Mouse (Mus musculus) left cerebral cortex, adult 8-10 months (tissue): ENCODE data around the gene Gm43517. TPM values are rescaled to one million over a fixed set of nuclear protein-coding genes. Genes with fewer than 3 reads are reported as not detected.

Experiments used
- DNase-seq, 2 experiments: peaks; one replicate each; pipeline ENCODE4 v3.0.0; 2022; ENCODE audit warnings: low spot score in 2 of 2
- total RNA-seq, 4 experiments: library from RNA; stranded (reverse); gene quantifications; 2 replicates each; pipeline ENCODE4 v1.2.4; 2022

Gm43517 gene
- 1 to 10 TPM; 5.9 to 7.2 (median 6.5) TPM for total RNA-seq

DNA sequence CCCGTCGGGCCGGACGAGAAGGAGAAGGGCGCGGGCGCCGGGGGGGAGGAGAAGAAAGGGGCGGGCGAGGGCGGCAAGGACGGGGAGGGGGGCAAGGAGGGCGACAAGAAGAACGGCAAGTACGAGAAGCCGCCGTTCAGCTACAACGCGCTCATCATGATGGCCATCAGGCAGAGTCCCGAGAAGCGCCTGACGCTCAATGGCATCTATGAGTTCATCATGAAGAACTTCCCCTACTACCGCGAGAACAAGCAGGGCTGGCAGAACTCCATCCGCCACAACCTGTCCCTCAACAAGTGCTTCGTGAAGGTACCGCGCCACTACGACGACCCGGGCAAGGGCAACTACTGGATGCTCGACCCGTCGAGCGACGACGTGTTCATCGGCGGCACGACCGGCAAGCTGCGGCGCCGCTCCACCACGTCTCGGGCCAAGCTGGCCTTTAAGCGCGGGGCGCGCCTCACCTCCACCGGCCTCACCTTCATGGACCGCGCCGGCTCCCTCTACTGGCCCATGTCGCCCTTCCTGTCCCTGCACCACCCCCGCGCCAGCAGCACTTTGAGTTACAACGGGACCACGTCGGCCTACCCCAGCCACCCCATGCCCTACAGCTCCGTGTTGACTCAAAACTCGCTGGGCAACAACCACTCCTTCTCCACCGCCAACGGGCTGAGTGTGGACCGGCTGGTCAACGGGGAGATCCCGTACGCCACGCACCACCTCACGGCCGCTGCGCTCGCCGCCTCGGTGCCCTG lies at the start of gene Gm43517:
Gene Gm43517, plus strand, starts transcription at position 299 of the 755 bp plus-strand sequence.
- DNase-seq: peak in 1 of 2 experiments; percentile 43

DNA sequence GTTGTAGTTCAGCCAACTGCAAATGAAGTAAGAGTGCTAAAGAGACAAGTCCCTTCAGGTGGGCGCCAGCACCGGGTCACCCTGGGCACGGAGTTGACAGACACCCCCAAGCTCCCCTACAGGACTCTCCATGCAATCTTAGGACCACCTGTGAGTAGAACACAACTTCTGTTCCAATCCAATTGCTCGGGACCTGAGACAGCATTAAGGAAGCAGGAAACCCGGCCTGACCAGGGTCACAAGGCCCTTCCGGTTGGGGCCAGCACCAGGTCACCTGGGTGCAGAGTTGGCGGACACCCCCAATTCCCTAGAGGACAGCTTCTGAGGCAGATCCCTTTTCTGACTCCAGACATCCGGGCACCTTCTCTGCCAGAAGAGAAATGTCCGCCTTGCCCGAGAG lies 35.3 kb upstream of the Gm43517 start:
- no peak for DNase-seq

DNA sequence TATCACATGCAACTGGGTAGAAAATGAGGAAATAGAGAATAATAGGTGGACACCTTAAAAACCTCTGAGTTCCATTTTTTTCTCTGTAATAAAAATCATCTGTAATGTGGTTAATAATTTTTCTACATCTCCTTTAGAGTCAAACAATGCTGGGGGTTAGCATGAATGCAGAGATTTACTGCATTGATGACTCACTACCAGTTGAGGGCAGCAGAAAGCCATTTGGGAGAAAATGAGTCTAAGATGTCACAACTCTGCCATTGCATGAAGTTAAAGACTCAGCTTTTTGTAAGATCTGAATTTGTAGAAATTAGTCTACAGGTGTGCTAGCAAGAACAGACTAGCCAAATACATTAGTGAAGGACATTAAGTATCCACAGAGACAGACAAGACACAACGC lies 16.0 kb upstream of the Gm43517 start:
- no peak for DNase-seq

DNA sequence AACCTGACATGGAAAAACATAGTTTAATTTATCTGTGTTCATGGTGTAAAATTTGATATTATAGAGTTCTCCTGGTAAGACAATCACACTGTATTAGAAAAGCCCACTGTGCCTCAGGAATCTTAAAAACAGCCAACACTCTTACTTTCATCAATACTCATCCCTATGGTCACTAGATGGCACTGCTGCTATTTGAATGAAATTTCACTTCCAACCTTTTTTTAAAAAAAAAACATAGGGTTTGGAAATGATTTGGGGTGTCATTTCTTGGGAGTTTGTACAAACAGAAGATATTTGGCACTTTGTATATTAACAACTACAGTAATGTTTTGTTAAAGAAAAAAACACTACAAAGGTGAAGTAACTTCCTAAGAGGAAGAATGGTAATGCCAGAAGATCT lies 12.8 kb upstream of the Gm43517 start:
- DNase-seq: no peak

DNA sequence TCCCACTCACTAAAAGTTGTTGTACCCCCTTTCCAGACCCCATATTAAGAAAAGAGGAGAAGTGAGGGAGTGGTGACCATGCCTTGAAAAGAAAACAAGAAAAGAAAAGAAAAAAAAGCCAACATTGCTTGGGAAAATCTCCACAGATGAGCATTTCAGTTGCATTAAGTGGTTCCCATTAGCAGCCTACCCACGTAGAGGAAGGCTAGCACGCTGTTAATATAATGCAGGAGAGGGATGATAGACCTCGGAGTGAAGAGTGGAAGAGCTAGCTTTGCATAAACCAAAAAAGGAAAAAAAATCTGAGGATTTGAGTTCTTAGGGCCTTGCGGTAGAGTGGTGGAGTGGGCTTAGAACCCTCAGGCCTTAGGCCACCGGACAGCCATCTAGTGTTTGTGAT lies 11.8 kb upstream of the Gm43517 start:
- DNase-seq: no peak

DNA sequence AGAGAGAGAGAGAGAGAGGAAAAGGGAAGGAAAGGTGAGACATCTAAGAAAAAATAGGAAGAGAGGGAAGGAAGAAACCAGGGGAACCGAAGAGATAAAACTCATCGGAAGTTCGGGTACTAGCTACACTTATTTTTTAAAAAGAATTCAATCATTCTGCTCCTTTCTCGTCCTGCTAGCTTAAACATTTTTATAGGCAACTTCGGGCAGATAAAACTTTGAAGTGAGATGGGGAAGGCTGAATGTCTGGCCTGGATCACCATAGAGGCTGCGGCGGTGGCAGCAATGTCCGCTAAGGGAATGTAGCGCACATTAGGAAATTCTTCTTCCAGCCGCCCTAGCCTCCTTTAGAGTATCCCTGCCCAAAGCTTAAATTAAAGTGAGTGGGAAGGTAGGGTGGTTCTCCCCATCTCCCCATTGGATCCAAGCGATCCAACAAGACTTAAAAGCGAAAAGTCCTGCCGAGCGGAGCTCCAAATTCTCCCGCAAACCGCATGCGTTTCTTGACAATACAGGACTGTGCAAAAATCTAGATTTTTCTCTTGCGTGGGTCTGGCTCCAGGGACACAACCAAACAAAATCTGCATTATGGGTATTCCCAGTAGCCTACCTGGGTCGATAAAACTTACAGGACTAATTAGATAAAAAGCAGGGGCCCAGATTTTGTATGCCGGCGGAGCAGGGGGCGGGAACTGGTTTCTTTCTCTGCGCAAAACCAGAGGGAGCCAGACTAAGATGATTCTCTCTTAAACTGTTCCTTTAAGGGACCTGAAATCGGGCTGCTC lies 11.0 kb upstream of the Gm43517 start:
- DNase-seq: no peak

DNA sequence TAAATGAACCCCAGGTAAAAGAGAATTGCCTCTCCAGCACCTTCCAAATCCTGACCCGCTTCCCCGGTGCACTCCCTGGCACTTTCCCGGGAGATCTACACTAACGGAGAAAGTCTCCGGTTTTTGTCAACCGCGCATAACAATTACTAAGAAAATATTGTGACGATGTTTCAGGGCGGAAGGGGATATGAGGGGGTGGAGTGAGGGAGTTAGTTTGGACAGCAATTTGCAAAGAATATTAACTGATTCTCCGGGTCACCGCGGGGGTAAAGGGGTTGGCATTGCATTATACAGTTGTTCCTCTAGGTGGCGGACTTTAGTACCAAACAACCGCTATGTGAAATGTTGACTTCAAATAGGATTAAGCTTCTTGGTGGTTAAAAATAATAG lies 10.4 kb upstream of the Gm43517 start:
- DNase-seq: peak in 1 of 2 experiments; percentile 24

DNA sequence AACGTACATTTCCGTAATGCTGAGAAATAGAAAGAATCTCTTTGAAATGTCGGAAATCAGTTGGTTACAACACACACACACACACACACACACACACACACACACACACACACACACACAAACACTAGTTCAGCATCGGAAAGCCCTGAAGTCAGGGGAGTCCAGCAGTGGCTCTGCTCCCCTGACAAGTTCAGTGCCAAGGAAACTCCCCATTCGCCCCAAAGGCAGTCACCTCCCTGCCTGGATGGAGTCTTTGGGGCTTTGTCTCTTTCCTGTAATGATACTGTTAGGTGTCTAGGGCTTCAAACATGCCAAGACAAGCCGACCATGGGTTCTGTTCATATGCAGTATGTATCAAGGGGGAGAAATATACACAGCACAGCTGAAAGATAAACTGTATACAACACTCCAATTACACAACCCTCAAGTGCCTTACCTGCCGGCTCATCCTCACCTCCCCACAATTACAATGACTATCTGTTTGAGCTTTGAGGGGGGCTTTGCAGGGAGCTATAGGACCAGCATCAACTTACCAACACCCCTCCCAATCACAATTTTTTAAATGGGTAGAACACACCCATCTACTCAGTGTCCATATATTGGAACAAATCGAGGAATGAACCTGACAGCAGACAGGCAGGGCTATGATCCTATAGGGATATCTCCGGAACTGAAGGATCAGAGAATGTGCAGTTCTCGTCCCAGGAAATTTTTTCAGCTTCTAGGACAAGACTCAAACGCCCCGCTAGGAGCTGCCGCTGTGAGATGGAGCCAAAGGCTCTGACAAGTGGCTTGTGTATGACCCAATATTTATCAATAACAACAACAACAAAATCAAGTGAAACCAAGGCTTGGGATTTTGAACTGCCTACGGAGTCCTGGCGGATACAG lies 9.3 kb upstream of the Gm43517 start:
- no peak for DNase-seq

DNA sequence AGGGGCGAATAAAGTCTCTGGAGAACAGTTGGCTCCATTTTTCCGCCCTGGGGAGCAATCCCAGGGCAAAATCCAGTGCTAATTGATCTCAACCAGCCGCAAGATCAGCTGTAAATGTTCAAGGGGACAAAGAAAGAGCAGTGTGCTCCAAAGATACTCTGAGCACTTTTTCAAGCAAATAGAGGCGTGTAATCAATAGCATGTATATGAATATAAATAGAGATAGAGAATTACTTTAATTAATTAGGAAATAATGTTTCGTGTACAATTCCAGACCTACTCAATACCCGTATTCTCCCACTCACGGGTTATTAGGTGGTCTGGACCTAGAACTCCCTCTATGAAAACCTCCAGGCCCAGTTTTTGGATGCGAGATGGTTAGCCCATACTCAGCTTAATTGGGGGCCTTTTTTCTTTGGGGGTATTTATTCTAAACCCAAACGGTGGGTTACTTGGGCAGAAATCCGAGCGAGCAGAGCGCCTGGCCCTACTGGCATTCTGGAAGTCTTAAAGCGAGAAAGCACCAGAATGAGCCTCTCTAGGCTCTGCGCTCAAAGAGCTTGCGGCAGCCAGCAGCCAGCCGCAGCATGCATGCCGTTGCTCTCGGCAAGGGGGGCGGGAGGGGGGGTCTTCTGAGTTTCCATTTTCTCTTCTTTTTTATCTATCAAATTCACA lies 8.5 kb upstream of the Gm43517 start:
- DNase-seq: no peak

DNA sequence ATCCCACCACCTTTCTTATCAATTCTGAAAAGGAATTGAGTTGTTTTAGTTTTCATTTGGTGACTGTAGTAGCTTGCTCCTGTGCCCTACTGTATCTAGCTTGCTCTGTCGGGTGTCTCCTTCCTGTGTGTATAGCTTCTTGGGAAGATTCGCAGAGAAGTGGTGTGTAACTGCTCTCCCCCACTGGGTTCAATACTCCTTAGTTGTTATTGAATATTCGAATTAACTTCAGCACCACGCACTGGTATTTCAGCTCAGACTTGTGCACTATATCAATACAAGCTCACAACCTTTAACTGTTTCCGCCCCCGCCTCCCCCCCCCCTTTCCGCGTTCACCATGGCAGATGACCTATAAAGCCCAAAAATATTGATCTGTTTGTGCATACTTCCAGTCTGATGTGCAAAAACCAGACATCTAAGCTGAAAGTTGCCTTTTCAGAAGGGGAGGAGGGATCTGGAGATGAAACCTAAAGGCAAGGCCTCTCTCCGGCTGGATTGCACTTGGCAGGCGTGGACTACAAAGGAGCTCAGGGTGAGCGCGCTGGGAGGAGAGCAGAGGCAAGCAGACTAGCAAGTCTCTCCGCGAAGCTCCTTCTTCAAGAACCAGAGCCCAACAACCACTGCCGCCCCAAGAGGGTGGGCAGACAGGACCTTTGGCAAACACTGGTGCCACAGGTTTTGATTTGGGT lies 7.5 kb upstream of the Gm43517 start:
- peak in 1 of 2 experiments; percentile 51 for DNase-seq

DNA sequence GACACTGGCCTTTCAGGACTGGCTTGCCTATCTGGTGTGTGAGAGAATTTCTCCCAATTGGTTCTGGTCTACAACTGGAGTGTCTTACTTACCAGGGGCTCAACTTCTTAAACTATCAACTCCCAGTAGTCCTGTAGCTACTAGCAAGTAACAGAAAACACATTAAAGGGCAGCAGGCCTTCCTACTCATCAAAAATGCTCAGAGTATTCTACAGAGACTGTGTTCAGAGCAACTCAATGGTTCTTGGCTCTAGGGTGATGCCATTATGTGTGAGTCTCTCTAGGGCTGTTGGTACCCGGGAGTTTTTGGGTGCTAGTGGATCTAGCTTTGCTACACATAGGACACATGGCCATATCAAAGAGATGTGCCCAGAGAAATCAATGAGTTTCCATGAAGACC lies 6.1 kb upstream of the Gm43517 start:
- no peak for DNase-seq

DNA sequence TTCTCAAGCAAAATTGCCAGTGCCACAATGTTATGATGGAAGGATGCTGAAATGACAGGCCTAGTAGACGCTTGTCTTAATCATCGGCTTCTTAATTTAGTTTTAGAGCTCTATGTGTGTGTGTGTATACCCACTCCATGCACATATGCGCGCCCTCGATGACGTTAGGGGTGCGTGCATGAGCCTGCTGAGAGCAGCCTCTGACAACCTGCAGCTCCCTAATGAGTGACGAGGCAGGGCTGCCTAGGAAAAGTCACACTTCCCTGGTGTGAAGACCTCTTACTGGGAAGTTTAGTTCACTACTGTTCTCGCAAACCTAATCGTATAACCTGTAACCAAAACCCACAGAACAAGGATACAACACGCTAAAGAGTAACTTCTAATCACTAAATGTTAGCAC lies 5.5 kb upstream of the Gm43517 start:
- DNase-seq: peak in 1 of 2 experiments; percentile 43

DNA sequence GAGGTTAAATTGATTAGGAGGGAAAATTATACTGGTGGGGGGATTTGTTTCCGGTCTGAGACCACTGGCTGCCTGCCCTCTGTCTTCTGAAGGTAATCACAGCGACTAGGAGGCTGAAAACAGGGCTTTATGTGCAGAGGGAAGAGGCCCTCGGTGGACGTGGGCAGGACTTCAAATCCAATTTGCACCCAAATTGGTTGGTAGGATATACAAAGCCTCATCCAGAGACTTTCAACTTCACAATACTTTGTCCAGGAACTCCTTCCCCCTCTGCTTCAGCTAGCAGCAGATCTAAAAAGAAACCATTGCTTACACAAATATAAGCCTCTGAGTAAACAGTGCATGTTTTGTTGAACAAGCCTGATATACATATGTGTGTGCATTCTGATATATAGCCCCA lies 4.5 kb upstream of the Gm43517 start:
- DNase-seq: peak in 1 of 2 experiments; percentile 31

DNA sequence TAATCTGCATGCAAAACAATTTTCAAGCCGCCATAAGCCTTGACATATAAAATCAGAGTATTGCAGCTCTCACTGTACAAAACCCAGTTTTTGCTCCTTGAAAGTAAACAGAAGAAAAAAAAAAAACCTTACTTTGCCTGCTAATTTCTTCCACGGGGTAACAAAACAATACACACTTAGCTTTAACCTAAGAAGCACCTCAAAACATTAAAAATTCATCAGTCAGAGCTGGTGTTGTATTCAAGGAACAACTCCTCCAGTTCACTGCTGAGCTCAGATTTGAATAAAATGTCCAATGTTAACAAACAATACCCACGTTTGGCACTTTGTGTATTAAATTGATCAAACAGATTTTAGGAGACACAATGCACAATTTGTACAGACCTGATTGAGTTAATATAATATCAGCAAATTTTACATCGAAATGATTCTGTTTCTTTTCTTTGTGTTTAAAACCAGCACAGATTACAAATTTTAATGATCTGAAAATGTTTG lies 3.9 kb upstream of the Gm43517 start:
- DNase-seq: no peak

DNA sequence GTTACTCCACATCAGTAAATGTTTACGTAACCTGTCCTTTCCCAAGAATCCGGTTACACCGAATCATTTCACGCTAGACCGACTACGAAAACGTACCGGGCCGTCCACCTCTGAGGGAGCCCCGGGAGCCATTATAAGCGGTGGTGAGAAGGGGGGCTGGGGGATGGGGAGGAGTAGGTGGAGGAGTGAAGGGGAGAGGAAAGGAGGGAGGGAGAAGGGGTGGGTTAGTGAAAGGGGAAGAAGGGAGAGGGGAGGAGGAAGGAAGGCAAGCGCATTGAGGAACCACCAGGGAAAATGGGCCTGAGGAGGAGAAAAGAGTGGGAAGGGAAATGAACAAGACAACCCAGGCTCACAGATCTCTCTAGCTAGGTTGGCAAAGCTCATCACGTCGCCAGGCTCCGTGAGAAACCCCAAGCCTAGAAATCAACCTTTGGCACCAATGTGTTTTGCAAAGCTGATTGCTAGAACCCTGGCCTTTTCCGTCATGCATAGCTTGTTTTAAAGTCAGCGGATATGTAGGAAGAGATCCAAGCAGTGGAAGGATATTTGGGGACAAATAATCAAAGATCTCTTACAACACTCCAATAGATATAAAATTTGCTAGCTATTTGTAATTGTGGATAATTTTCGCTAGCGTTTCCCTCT lies 3.1 kb upstream of the Gm43517 start:
- DNase-seq: peak in 1 of 2 experiments; percentile 30

DNA sequence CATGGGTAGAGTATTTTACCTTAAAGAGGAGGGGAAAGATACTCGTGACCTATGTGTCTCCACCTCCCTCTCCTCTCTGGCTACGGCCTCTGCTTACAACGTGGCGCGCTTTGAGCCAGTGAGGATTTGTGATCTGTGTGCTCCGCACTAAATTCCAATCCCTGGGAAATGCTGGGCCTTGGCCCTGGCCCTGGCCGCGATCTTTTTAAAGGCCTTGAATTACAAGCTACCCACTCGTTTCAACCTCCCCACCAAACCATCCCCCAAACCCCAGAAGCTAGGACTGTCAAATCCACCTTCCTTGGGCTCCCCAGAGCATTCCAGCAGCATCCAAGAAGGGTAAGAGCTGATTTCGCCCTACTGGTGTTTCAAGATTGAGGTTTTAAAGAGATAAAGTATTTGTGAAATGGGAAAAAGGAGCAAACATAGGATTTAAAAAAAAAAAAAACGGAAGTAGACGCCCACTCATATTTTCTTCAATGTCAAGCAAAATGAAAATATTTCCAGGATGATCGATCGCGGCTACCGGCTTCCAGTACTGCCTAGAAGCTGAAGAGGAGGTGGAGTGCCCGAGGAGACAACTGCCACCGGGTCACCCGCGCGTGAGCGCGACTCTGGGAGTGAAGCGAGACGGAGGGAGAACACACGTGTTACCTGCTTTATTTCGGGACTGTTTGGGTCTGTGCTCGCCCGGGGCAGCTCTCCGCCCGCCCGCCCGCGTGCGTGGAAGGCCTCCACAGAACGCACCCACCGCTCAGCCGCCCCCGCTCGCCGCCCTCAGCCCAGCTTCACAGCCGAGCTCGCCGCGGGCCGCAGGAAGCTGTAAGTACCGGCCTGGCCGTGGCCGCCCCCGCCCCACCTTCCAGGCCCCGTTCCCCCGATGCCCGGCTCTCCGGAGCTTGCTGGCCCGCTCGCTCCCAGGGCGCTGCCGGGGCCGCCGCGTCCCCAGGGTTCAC lies 2.1 kb upstream of the Gm43517 start, which contains the start of gene Foxg1:
Gene Foxg1, plus strand, starts transcription at position 96 of the 956 bp plus-strand sequence.
- DNase-seq: peak in 1 of 2 experiments; percentile 54

DNA sequence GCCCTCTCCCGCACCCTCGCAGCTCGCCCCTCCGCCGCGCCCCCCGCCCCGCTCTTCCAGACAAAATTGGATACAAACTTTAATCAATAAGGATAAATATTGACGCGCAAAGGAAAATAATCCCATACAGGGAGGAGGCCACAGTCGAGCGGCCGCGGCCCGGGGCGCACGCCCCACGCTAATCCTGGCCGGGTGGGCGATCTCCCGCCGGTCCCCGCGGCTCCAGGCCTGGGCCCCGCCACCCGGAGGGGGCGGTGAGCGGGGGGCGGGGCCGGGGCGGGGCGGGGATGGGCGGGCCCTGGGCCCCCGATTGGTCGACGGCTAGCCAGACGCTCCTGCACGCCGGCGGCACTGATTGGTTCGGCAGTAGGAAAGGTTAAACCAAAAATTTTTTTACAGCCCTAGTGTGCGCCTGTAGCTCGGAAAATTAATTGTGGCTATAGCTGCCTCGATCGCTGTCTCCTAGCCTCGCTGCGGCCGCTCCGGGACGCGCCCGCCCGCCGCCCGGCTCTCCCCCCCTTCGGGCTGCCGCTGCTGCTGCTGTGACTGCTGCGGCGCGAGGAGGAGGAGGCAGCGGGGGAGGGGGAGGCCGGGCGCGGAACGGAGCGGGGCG lies 1.3 kb upstream of the Gm43517 start:
- peak; percentile 80 to 94 for DNase-seq

DNA sequence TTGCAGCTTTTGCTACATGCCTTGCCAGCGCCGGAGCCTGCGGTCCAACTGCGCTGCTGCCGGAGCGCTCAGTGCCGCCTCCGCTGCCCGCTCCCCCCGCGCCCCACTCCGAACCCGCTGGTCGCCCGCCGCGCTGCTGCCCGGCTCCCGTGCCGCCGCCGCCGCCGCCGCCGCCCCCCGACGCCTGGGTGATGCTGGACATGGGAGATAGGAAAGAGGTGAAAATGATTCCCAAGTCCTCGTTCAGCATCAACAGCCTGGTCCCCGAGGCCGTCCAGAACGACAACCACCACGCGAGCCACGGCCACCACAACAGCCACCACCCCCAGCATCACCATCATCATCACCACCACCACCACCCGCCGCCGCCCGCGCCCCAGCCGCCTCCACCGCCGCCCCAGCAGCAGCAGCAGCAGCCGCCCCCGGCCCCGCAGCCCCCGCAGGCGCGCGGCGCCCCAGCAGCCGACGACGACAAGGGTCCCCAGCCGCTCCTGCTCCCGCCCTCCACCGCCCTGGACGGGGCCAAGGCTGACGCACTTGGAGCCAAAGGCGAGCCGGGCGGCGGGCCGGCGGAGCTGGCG lies 589 bp upstream of the Gm43517 start:
- peak in 1 of 2 experiments; percentile 34 for DNase-seq
